Mouse (Mus musculus): ENCODE measurements around the gene Smarcd1. TPM values are rescaled to one million over a fixed set of nuclear protein-coding genes. Genes with fewer than 3 reads are reported as not detected.

Gene Smarcd1
- total and polyA plus RNA-seq, 2 experiments from 2014 or later: 90.1 to 93.6 TPM

DNA sequence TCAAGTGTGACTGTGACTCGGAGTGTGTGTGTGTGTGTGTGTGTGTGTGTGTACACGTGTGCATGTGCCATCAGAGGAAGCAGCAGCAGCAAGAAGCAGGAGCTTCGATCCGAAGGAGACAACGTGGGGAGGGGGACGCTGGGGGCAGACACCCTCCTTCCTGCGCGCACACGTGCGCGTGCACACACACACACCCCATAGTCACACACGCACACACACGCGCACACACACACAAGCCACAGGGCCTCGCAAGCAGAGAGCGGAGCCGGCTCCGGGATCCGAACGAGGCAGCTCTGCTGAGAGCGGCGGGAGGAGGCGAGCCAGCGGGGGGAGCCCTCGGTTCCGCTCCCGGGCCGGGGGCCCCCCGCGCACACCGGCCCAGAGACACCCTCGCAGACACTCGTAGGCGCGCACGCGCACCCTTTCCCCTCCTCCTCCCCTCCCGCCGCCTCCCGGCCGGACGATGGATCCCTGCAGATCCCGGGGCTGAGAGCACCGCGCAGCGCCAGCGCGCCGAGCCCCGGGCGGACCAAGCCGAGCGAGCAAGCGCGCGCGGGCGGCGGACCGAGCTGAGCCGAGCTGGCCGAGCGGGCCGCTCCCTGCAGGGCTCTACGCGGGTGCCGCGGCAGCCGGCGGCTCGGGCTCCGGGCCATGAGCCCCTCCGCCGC lies 31.6 kb upstream of the Smarcd1 start, which contains the start of gene Asic1:
Gene Asic1, plus strand, starts transcription at position 215 of the 668 bp plus-strand sequence.
- H3K4me1 ChIP-seq (ENCODE audit: insufficient read depth): peaks cover 32% of the 10 kb centered on the region

DNA sequence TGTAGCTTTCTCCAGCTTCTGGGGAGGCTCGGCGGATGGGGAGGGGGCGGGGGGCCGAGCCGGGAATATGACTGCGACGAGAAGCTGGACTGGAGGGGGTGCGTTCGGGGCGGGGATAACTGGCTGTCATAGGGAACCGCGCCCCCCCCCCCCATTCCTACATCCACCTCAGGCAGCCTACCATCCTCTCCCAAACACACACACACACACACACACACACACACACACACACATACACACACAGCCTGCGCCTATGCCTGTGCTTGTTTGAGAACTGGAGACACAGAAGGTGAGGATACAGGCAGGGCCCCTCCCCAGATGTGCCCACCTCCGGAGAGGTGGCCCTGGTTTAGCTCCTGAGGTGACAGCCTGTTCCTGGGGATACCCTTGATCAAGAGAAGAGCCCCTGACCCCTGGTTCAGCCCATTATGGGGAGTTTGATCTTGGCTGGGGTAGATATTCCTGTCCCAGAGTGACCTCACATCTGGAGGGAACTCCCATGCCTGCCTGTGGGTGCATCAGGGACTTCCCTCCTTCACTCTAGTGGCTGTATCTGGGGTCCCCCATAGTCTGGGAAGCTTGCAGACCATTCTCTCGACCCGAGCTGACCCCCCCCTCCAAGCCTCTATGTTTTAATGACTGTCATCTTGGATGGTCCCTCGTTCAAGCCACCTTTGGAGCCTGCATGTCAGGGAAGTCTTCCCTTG lies 30.8 kb upstream of the Smarcd1 start:
- 19% methylated on average over 9 of the region's 17 CpGs for WGBS
- no peak for TF ChIP-seq CTCF (IDR thresholded peaks at IDR 0.05; ENCODE audit: low read depth)
- H3K4me1 ChIP-seq (ENCODE audit: insufficient read depth): peaks cover 29% of the 10 kb centered on the region
- peak overlapping the region; percentile 92 for H3K9ac ChIP-seq
- peak overlapping the region; percentile 74 for H3K4me2 ChIP-seq (ENCODE audit: low read depth)
- H3K27ac ChIP-seq (ENCODE audit: low read depth, low read length): peak overlapping the region; percentile 91
- ATAC-seq (peak; percentile 56), DNase-seq (peak; percentile 70)
- peaks cover 8% of the 10 kb centered on the region; the same call in 1 of the 2 replicates for H3K36me3 ChIP-seq (ENCODE audit: insufficient read depth)
- H3K27me3 ChIP-seq (ENCODE audit: insufficient read depth, low read length): no peaks in the 10 kb centered on the region
- H3K9me3 ChIP-seq (ENCODE audit: low read length): no peaks in the 10 kb centered on the region
- peak overlapping the region; percentile 86 for H3K4me3 ChIP-seq (ENCODE audit: low read depth, low read length)

More for the DNA sequence above, 31.6 kb upstream of the Smarcd1 start, which contains the start of gene Asic1:
- Histone ChIP-seq H3K27me3 (ENCODE audit: insufficient read depth, low read length) (no peaks in the 10 kb centered on the region), H3K36me3 (ENCODE audit: insufficient read depth) (peaks cover 8% of the 10 kb centered on the region; the same call in 1 of the 2 replicates), H3K9me3 (ENCODE audit: low read length) (no peaks in the 10 kb centered on the region), H3K9ac (peak within 1 kb of the TSS; percentile 92), H3K4me3 (ENCODE audit: low read depth, low read length) (peak within 1 kb of the TSS; percentile 86), H3K27ac (ENCODE audit: low read depth, low read length) (peak within 1 kb of the TSS; percentile 91), H3K4me2 (ENCODE audit: low read depth) (peak within 1 kb of the TSS; percentile 74)
- no peak; the same call in 1 of the 2 replicates for TF ChIP-seq CTCF (IDR thresholded peaks at IDR 0.05; ENCODE audit: low read depth)
- 5% methylated on average over 61 of the region's 74 CpGs for WGBS
- ATAC-seq: peak; percentile 73
- peak; percentile 86 for DNase-seq

DNA sequence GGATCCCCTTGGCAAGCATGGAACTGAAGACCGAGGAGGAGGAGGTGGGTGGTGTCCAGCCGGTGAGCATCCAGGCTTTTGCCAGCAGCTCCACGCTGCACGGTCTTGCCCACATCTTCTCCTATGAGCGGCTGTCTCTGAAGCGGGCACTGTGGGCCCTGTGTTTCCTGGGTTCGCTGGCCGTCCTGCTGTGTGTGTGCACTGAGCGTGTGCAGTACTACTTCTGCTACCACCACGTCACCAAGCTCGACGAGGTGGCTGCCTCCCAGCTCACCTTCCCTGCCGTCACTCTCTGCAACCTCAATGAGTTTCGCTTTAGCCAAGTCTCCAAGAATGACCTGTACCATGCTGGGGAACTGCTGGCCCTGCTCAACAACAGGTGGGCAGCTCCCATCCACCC lies 30.1 kb upstream of the Smarcd1 start:
- ATAC-seq: no peak
- H3K27ac ChIP-seq (ENCODE audit: low read depth, low read length): no peak overlapping the region
- peaks cover 28% of the 10 kb centered on the region for H3K4me1 ChIP-seq (ENCODE audit: insufficient read depth)

DNA sequence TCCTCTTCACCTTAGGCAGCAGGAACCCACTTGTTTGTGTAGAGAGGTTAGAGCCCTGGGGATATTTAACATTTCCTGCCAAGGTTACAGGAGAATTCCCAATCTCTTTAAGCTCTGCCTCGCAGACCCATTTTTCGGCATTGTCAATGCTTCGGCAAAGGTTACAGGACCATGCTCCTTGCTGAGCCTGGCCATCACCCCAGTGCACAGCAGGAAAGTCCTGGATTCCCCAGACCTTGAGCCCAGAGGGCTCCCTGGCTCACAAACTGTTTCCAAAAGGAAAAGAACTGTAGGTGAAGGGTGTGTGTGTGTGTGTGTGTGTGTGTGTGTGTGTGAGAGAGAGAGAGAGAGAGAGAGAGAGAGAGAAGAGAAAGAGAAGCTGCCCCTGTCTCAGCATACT lies 27.1 kb upstream of the Smarcd1 start:
- H3K4me2 ChIP-seq (ENCODE audit: low read depth): peak overlapping the region; percentile 23; the same call in 1 of the 2 replicates
- WGBS: 80% methylated on average over 3 of the region's 3 CpGs
- no peak overlapping the region for H3K27ac ChIP-seq (ENCODE audit: low read depth, low read length)
- DNase-seq: no peak
- H3K27me3 ChIP-seq (ENCODE audit: insufficient read depth, low read length): no peaks in the 10 kb centered on the region
- peaks cover 11% of the 10 kb centered on the region; the same call in 1 of the 2 replicates for H3K36me3 ChIP-seq (ENCODE audit: insufficient read depth)
- no peak for TF ChIP-seq CTCF (IDR thresholded peaks at IDR 0.05; ENCODE audit: low read depth)
- H3K4me3 ChIP-seq (ENCODE audit: low read depth, low read length): no peak overlapping the region
- H3K9ac ChIP-seq: no peak overlapping the region
- no peaks in the 10 kb centered on the region for H3K9me3 ChIP-seq (ENCODE audit: low read length)
- ATAC-seq: no peak
- peaks cover 29% of the 10 kb centered on the region for H3K4me1 ChIP-seq (ENCODE audit: insufficient read depth)

More for the DNA sequence above, 30.1 kb upstream of the Smarcd1 start:
- no peak for TF ChIP-seq CTCF (IDR thresholded peaks at IDR 0.05; ENCODE audit: low read depth)
- DNase-seq: no peak
- Histone ChIP-seq H3K4me3 (ENCODE audit: low read depth, low read length) (peak overlapping the region; percentile 86; the same call in 1 of the 2 replicates), H3K4me2 (ENCODE audit: low read depth) (peak overlapping the region; percentile 74), H3K36me3 (ENCODE audit: insufficient read depth) (peaks cover 8% of the 10 kb centered on the region; the same call in 1 of the 2 replicates), H3K9me3 (ENCODE audit: low read length) (no peaks in the 10 kb centered on the region), H3K9ac (no peak overlapping the region), H3K27me3 (ENCODE audit: insufficient read depth, low read length) (no peaks in the 10 kb centered on the region)
- 73% methylated on average over 14 of the region's 14 CpGs for WGBS

DNA sequence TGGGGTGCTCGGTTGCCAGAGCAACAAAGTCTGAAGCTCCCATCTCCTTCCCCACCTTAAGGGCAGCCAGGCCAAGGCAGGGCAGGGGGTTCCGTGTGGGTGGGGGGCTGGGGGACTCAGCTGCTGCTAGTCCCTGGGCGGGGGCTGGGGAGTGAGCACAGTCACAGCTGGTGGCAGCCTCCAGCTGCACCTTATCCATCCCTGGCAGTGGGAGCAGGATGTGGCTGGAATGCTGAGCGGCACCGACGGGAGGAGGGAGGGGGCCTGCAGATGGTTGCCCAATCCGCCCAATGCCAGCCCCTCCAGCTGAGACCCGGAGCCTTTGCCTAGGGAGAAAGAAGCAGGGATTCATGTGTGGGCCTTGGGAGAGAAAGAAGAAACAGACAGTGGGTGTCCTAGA lies 24.8 kb upstream of the Smarcd1 start:
- Histone ChIP-seq H3K9ac (no peak overlapping the region), H3K4me3 (ENCODE audit: low read depth, low read length) (no peak overlapping the region), H3K36me3 (ENCODE audit: insufficient read depth) (peaks cover 11% of the 10 kb centered on the region; the same call in 1 of the 2 replicates), H3K27ac (ENCODE audit: low read depth, low read length) (peak overlapping the region; percentile 69), H3K27me3 (ENCODE audit: insufficient read depth, low read length) (no peaks in the 10 kb centered on the region), H3K4me2 (ENCODE audit: low read depth) (0 out of 2 replicates have a peak overlapping the region, but pooled peaks have one; percentile 13), H3K9me3 (ENCODE audit: low read length) (no peaks in the 10 kb centered on the region), H3K4me1 (ENCODE audit: insufficient read depth) (peaks cover 24% of the 10 kb centered on the region)
- TF ChIP-seq CTCF (IDR thresholded peaks at IDR 0.05; ENCODE audit: low read depth): no peak
- ATAC-seq: peak; percentile 82
- 18% methylated on average over 8 of the region's 8 CpGs for WGBS
- peak; percentile 50 for DNase-seq

DNA sequence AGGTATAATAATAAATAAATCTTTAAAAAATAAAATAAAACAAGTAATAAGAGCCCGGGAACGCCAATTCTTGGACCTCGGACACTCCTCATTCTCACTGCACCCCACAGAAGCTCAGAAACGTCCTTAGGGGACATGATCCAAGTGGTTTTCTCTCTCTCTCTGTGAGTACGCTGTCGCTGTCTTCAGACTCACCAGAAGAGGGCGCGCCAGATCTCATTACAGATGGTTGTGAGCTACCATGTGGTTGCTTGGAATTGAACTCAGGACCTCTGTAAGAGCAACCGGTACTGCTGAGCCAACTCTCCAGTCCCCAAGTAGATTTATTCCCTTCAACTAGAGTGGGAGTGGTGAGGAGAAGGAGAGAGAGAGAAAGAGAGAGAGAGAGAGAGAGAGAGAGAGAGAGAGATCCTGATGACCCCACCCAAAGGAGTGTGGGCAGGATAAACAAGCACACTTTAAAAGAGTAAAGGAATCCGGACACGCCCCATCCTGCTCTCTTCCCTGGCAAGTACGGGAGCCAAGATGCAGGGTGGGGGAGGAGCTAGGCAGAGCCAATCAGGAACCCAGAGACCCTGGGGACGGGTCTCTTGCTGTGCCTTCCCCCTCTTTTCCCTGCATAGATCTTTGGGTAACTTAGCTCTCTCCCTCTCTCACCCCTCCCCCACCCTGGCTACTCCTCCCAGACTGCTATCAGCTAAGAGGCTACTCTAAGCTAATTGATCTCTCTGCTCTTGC lies 23.7 kb upstream of the Smarcd1 start:
- peak; percentile 56 for TF ChIP-seq CTCF (IDR thresholded peaks at IDR 0.05; ENCODE audit: low read depth)
- H3K27me3 ChIP-seq (ENCODE audit: insufficient read depth, low read length): no peaks in the 10 kb centered on the region
- no peak overlapping the region for H3K4me2 ChIP-seq (ENCODE audit: low read depth)
- ATAC-seq (no peak), DNase-seq (no peak)
- WGBS: 12% methylated on average over 13 of the region's 13 CpGs
- H3K36me3 ChIP-seq (ENCODE audit: insufficient read depth): peaks cover 8% of the 10 kb centered on the region; the same call in 1 of the 2 replicates
- H3K9me3 ChIP-seq (ENCODE audit: low read length): no peaks in the 10 kb centered on the region
- H3K27ac ChIP-seq (ENCODE audit: low read depth, low read length): no peak overlapping the region
- no peak overlapping the region for H3K4me3 ChIP-seq (ENCODE audit: low read depth, low read length)
- H3K9ac ChIP-seq: no peak overlapping the region
- H3K4me1 ChIP-seq (ENCODE audit: insufficient read depth): peaks cover 24% of the 10 kb centered on the region
